Mouse (Mus musculus) limb, embryonic 14.5 days (tissue): ENCODE measurements at regions not wholly inside any gene's neighbourhood (a gene's known extent, or its start where the extent isn't known, plus 50 kb on each side); places are given as distances from the start of the nearest gene placed in this dataset.
A peak's percentile ranks its signal among the peaks of the same experiment; 100 is the strongest.
"Not testable (repeated sequence)": the region's sequence is repeated elsewhere in the genome, so short reads cannot be mapped to it uniquely, and the experiment has no call there.

Experiments used
- ATAC-seq: fragments of 200-750 bp; cut with Nextera tagmentation; 2 replicates; pipeline ENCODE4 v1.8.0; 2017; ENCODE audit warnings: low read depth, moderate number of reproducible peaks, moderate TSS enrichment; ENCODE audit not compliant: low FRiP score
- DNase-seq: peaks from one replicate; pipeline ENCODE4 v3.0.0-alpha.2; 2015; ENCODE audit warnings: low spot score
- H3K27ac ChIP-seq: fragments of 300-500 bp; sonication (generic); replicated peaks from 2 replicates; pipeline ENCODE4 v1.5.1; 2014; ENCODE audit warnings: low read depth, mild to moderate bottlenecking, low read length, moderate library complexity, mixed read lengths
- H3K27me3 ChIP-seq: fragments of 300-500 bp; sonication (generic); 2 replicates; pipeline ENCODE4 v1.6.1; 2014; ENCODE audit warnings: low read length, mixed read lengths; ENCODE audit not compliant: control insufficient read depth, insufficient read depth
- H3K36me3 ChIP-seq: fragments of 300-500 bp; sonication (generic); 2 replicates; pipeline ENCODE4 v1.6.1; 2014; ENCODE audit warnings: mild to moderate bottlenecking, low read length, moderate library complexity, mixed read lengths; ENCODE audit not compliant: control insufficient read depth, insufficient read depth
- H3K4me1 ChIP-seq: fragments of 300-500 bp; sonication (generic); 2 replicates; pipeline ENCODE4 v1.6.1; 2014; ENCODE audit warnings: antibody characterized with exemption, low read length, mixed read lengths; ENCODE audit not compliant: control insufficient read depth, insufficient read depth
- H3K4me2 ChIP-seq: fragments of 300-500 bp; sonication (generic); replicated peaks from 2 replicates; pipeline ENCODE4 v1.6.1; 2014; ENCODE audit warnings: low read depth, mild to moderate bottlenecking, low read length, moderate library complexity; ENCODE audit not compliant: severe bottlenecking
- H3K4me3 ChIP-seq: fragments of 300-500 bp; sonication (generic); replicated peaks from 2 replicates; pipeline ENCODE4 v1.5.1; 2014; ENCODE audit warnings: low read length
- H3K9ac ChIP-seq: fragments of 300-500 bp; sonication (generic); 2 replicates; pipeline ENCODE4 v1.6.1; 2014; ENCODE audit warnings: mild to moderate bottlenecking, low read depth, low read length, moderate library complexity; ENCODE audit not compliant: severe bottlenecking
- H3K9me3 ChIP-seq: fragments of 300-500 bp; sonication (generic); 2 replicates; pipeline ENCODE4 v1.6.1; 2016; ENCODE audit warnings: low read length; ENCODE audit not compliant: control insufficient read depth
- POLR2A ChIP-seq: fragments of 200-500 bp; IDR thresholded peaks from 2 replicates; pipeline ENCODE4 v1.8.0; 2012; ENCODE audit warnings: inconsistent platforms, mild to moderate bottlenecking, moderate library complexity, borderline replicate concordance; ENCODE audit not compliant: insufficient read depth, insufficient read length; ENCODE audit errors: extremely low read depth
- WGBS: fragments of 180-500 bp; shearing (Covaris S2); extraction: QIAGEN DNeasy Blood & Tissue Kit; methylation state at CpG from one replicate; pipeline ENCODE4 v1.1.7; 2014; 5-methylcytosine and 5-hydroxymethylcytosine counted together

DNA sequence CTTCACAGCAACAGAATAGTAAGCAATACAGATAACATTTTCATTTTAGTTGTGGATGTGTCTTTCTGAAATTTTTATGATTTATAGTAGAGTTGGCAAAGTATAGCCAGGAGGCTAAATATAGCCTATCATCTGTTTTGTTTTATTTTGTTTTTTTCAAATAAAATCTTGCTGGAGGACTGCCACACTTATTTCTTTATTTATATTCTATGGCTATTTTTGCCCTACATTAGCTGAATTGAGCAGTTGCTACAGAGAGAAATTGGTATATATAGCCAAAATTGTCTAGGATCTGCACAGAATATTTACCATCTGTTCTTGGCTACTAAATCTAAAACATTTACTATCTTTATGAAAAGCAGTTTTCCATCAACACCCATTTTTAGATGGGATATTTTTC lies 169.0 kb downstream of the Sst start:
- Histone ChIP-seq H3K9me3 (no peaks in the 10 kb centered on the region), H3K27ac (no peak overlapping the region), H3K27me3 (no peaks in the 10 kb centered on the region), H3K4me2 (no peak overlapping the region), H3K4me1 (no peaks in the 10 kb centered on the region), H3K4me3 (no peak overlapping the region), H3K9ac (no peak overlapping the region), H3K36me3 (no peaks in the 10 kb centered on the region)
- TF ChIP-seq POLR2A = no peak
- ATAC-seq (no peak), DNase-seq (no peak)

DNA sequence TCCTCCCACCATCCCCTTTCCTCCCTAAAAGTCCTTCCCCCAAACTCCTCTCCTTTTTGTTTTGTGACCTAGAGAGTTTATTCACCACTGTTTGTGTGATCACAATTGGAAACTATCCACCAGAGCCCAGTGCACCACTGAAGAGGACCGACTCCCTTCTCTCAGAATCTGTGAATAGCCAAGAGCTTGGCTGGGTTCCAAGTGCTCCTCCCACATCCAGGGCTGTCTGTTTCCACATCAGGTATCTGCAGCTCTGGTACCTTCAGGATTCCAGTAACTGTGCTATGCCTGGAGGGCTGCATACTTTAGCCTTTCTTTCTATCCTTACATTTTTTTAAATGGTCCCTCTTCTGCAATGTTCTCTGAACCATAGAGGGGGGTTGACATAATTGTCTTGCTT lies 180.5 kb upstream of the Masp1 start:
- no peak for TF ChIP-seq POLR2A
- Histone ChIP-seq H3K36me3 (no peaks in the 10 kb centered on the region), H3K9ac (no peak overlapping the region), H3K4me3 (no peak overlapping the region), H3K27me3 (no peaks in the 10 kb centered on the region), H3K27ac (no peak overlapping the region), H3K4me1 (no peaks in the 10 kb centered on the region), H3K4me2 (no peak overlapping the region), H3K9me3 (no peaks in the 10 kb centered on the region)
- DNase-seq (peak; percentile 40), ATAC-seq (no peak)
- WGBS = 47% methylated on average over 1 of the region's 1 CpGs

DNA sequence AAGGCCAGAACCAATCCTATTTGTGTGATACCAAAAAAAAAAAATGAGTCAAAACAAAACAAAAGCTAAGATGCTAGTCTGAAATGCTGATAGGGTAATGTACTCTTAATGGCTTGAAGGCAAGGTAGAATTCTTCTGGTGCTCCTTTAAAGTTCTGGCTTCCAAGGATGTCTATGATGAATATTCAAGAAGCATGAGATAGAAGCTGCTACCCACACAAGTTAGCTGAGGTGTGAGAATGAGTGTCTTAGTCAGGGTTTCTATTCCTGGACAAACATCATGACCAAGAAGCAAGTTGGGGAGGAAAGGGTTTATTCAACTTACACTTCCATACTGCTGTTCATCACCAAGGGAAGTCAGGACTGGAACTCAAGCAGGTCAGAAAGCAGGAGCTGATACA lies 173.6 kb upstream of the Masp1 start:
- not testable (repeated sequence) for ATAC-seq, H3K4me2 ChIP-seq, H3K4me1 ChIP-seq

DNA sequence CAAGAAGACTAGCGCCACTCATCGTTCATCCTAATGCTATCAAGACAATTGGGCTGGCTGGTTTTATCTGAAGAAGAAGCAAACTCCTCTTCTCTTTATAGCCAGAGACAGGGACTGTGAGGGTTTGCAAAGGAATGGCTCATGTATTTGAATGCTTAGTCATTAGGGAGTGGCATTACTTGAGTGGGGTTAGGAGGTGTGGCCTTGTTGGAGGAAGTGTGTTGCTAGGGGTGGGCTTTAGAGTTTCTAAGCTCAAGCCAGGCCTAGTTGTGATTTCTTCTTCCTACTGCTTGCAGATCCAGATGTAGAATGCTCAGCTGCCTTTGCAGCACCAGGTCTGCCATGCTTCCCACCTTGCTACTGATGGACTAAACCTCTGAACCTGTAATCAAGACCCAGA lies 169.4 kb upstream of the Masp1 start:
- WGBS = 97% methylated on average over 2 of the region's 2 CpGs
- no peak overlapping the region for H3K4me2 ChIP-seq
- TF ChIP-seq POLR2A = no peak

More for the DNA sequence above, 173.6 kb upstream of the Masp1 start:
- H3K27ac ChIP-seq, H3K36me3 ChIP-seq, H3K4me3 ChIP-seq, DNase-seq, H3K27me3 ChIP-seq, H3K9me3 ChIP-seq, H3K9ac ChIP-seq: not testable (repeated sequence)

DNA sequence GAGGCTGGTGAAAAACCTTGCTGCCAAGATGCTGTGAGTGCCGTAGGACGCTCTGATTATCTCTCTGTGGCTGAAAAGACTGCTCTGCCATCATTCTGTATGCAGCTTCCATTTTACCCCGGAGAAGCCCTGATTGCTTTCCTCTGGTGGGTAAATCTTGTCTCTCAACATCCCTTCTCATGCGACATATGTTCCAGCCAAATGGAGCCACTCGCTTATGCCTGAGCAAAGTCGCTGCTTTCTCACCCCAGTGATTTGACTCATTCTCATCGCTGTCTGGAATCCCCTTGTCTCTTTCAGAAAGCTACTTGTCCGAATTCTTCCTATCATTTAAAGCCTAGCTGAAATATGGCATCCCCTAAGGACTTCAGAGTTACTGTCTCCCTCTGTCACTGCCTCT lies 166.2 kb upstream of the Masp1 start:
- H3K27ac ChIP-seq = no peak overlapping the region
- 85% methylated on average over 8 of the region's 8 CpGs for WGBS
- H3K9me3 ChIP-seq = no peaks in the 10 kb centered on the region
- H3K4me1 ChIP-seq = no peaks in the 10 kb centered on the region
- no peak for TF ChIP-seq POLR2A
- H3K27me3 ChIP-seq = no peaks in the 10 kb centered on the region
- H3K9ac ChIP-seq = no peak overlapping the region
- no peaks in the 10 kb centered on the region for H3K36me3 ChIP-seq
- H3K4me2 ChIP-seq = no peak overlapping the region
- no peak for ATAC-seq
- no peak overlapping the region for H3K4me3 ChIP-seq
- no peak for DNase-seq

More for the DNA sequence above, 169.4 kb upstream of the Masp1 start:
- Histone ChIP-seq H3K36me3 (no peaks in the 10 kb centered on the region), H3K9me3 (no peaks in the 10 kb centered on the region), H3K4me3 (no peak overlapping the region), H3K27ac (no peak overlapping the region), H3K4me1 (no peaks in the 10 kb centered on the region), H3K27me3 (no peaks in the 10 kb centered on the region), H3K9ac (no peak overlapping the region)
- DNase-seq (no peak), ATAC-seq (no peak)

DNA sequence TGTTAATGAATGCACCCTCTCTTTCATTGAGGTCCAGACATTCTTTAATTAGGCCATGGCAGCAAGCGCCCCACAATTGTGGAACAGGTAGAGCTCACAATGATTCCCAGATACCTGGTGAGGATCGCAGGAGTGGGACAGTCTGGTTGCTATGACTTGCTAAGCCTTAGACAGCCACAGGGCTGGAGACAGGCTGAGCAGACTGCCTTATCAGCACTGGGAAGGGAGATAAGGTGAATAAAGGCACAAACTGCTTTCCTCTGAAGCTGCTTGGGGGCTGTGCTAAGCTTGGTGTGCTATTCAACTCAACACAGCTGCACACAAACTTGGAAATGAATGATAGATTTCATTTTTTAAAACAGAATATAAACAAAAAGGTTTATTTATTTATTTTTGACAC lies 159.8 kb upstream of the Masp1 start:
- TF ChIP-seq POLR2A = no peak
- H3K4me1 ChIP-seq = no peaks in the 10 kb centered on the region
- ATAC-seq (no peak), DNase-seq (no peak)
- WGBS = 72% methylated on average over 2 of the region's 2 CpGs
- no peak overlapping the region for H3K4me2 ChIP-seq
- no peak overlapping the region for H3K4me3 ChIP-seq
- H3K9ac ChIP-seq = no peak overlapping the region
- H3K36me3 ChIP-seq = no peaks in the 10 kb centered on the region
- H3K9me3 ChIP-seq = no peaks in the 10 kb centered on the region
- H3K27ac ChIP-seq = no peak overlapping the region
- H3K27me3 ChIP-seq = no peaks in the 10 kb centered on the region
